Mouse (Mus musculus) forebrain, embryonic 14.5 days (tissue): Measurements from ENCODE around the gene Ovol1. TPM values are rescaled to one million over a fixed set of nuclear protein-coding genes. Genes with fewer than 3 reads are reported as not detected.
A peak's percentile ranks its signal among the peaks of the same experiment; 100 is the strongest.

Experiments used
- ATAC-seq: fragments of 200-750 bp; cut with Nextera tagmentation; 2 replicates; pipeline ENCODE4 v1.8.0; 2017; ENCODE audit warnings: mild to moderate bottlenecking, moderate library complexity
- DNase-seq: peaks from one replicate; pipeline ENCODE4 v3.0.0-alpha.2; 2015; ENCODE audit warnings: low spot score
- H3K27ac ChIP-seq: fragments of 300-500 bp; sonication (generic); 2 replicates; pipeline ENCODE4 v1.5.1; 2014; ENCODE audit warnings: low read depth, mild to moderate bottlenecking, control low read depth, low read length, moderate library complexity
- H3K27me3 ChIP-seq: fragments of 300-500 bp; sonication (generic); replicated peaks from 2 replicates; pipeline ENCODE4 v1.6.1; 2014; ENCODE audit warnings: low read length, control low read depth, mixed read lengths; ENCODE audit not compliant: control insufficient read depth, insufficient read depth
- H3K36me3 ChIP-seq: fragments of 300-500 bp; sonication (generic); 2 replicates; pipeline ENCODE4 v1.6.1; 2014; ENCODE audit warnings: low read length, control low read depth; ENCODE audit not compliant: control insufficient read depth, insufficient read depth
- H3K4me1 ChIP-seq: fragments of 300-500 bp; sonication (generic); 2 replicates; pipeline ENCODE4 v1.6.1; 2014; ENCODE audit warnings: antibody characterized with exemption, low read length, control low read depth; ENCODE audit not compliant: control insufficient read depth, insufficient read depth
- H3K4me2 ChIP-seq: fragments of 300-500 bp; sonication (generic); 2 replicates; pipeline ENCODE4 v1.6.1; 2014; ENCODE audit warnings: mild to moderate bottlenecking, control low read depth, low read length
- H3K4me3 ChIP-seq: fragments of 300-500 bp; sonication (generic); 2 replicates; pipeline ENCODE4 v1.5.1; 2014; ENCODE audit warnings: low read depth, low read length, control low read depth
- H3K9ac ChIP-seq: fragments of 300-500 bp; sonication (generic); 2 replicates; pipeline ENCODE4 v1.6.1; 2014; ENCODE audit warnings: mild to moderate bottlenecking, low read length, control low read depth, moderate library complexity
- H3K9me3 ChIP-seq: fragments of 300-500 bp; sonication (generic); replicated peaks from 2 replicates; pipeline ENCODE4 v1.6.1; 2016; ENCODE audit warnings: low read length, control low read depth, mixed read lengths; ENCODE audit not compliant: control insufficient read depth
- WGBS: fragments of 180-500 bp; shearing (Covaris S2); extraction: QIAGEN DNeasy Blood & Tissue Kit; methylation state at CpG from one replicate; pipeline ENCODE4 v1.1.7; 2014; 5-methylcytosine and 5-hydroxymethylcytosine counted together
- polyA plus RNA-seq: library from polyadenylated mRNA; unstranded; fragments of >200 nt; fragmentation: Nextera tagmentation; extraction: Ambion mirVana; gene quantifications from 2 replicates; pipeline ENCODE4 v1.2.1, GENCODE M21; 2014

The Ovol1 gene
- polyA plus RNA-seq, 1 experiment from 2014 or later = not detected

DNA sequence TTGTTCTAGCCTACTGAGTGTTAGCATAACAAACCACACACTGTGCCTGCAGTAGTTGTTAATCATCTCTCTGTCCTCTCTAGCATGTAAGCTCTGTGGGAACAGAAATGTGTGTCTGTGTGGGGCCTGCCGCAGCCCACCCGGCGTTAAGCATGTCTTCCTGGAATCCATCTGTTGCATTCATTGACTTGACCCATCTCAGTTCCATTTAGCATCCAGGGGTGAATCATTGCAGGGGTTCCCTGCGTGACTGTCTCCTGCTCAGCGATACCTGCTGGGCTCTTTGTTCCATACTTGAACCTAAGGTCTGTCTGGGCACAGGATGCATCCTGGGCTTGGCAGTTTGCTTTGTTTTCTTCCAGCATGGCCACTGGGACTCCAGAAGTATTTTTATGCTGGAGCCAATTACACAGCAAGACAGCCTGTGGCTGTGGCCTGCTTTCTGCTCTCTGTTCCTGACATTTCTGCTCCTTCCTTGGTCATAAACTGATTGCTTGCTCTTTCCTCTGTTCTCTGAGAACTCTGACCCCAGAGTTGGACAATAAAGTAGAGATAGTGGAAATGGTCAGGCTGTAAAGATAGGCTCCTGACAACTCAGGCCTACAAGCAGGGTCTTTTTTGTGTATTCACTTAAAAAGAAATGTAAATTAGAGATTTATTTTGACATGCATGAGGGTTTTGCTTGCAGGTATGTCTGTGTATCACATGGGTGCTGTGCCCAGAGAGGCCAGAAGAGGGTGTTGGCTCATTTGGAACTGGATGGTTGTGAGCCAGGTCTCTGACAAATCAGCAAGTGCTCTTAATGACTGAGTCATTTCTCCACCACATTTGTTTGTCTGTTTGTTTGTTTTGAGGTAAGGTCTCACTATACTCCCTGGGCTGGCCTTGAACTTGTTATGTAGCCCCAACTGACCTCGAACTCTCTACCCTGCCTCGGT, 44.3 kb downstream of the Ovol1 start:
- DNase-seq = no peak
- no peak overlapping the region for H3K27ac ChIP-seq
- WGBS = 81% methylated on average over 7 of the region's 7 CpGs

DNA sequence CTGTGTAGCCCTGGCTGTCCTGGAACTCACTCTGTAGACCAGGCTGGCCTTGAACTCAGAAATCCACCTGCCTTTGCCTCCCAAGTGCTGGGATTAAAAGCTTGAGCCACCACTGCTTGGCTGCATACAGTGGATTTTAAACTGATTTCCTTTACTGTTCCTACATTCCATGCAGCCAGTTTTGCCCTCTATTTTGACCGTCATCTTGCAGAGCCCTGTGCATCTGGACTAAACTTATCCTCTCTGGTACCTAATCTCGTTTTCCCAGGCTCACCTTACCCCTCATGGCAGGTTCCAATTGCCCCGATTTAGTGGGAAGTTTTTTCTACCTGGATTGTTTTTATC, 47.5 kb downstream of the Ovol1 start:
- DNase-seq = no peak
- no peak overlapping the region for H3K4me2 ChIP-seq
- whole genome bisulfite sequencing = 87% methylated on average over 3 of the region's 3 CpGs
- no peak overlapping the region for H3K4me3 ChIP-seq
- H3K36me3 ChIP-seq = no peaks in the 10 kb centered on the region
- H3K27me3 ChIP-seq = no peaks in the 10 kb centered on the region
- peaks cover 7% of the 10 kb centered on the region; the same call in 1 of the 2 replicates for H3K4me1 ChIP-seq
- no peak overlapping the region for H3K27ac ChIP-seq
- no peak for ATAC-seq
- H3K9me3 ChIP-seq = no peaks in the 10 kb centered on the region
- no peak overlapping the region for H3K9ac ChIP-seq

More for the DNA sequence above, 44.3 kb downstream of the Ovol1 start:
- no peak overlapping the region for H3K4me2 ChIP-seq
- ATAC-seq = no peak
- no peak overlapping the region for H3K4me3 ChIP-seq
- peaks cover 2% of the 10 kb centered on the region; the same call in 1 of the 2 replicates for H3K4me1 ChIP-seq
- H3K36me3 ChIP-seq = no peaks in the 10 kb centered on the region
- no peak overlapping the region for H3K9ac ChIP-seq
- H3K9me3 ChIP-seq = no peaks in the 10 kb centered on the region
- no peaks in the 10 kb centered on the region for H3K27me3 ChIP-seq

GRCm38 (mm10) chr19:5512091-5513004, 48.1 kb downstream of the Ovol1 start:
- H3K27ac ChIP-seq = no peak overlapping the region
- WGBS = 80% methylated on average over 12 of the region's 12 CpGs
- H3K4me1 ChIP-seq = peaks cover 7% of the 10 kb centered on the region; the same call in 1 of the 2 replicates
- no peaks in the 10 kb centered on the region for H3K9me3 ChIP-seq
- H3K9ac ChIP-seq = no peak overlapping the region
- no peaks in the 10 kb centered on the region for H3K27me3 ChIP-seq
- no peak for DNase-seq
- ATAC-seq = no peak
- H3K36me3 ChIP-seq = no peaks in the 10 kb centered on the region
- H3K4me3 ChIP-seq = no peak overlapping the region
- no peak overlapping the region for H3K4me2 ChIP-seq

DNA sequence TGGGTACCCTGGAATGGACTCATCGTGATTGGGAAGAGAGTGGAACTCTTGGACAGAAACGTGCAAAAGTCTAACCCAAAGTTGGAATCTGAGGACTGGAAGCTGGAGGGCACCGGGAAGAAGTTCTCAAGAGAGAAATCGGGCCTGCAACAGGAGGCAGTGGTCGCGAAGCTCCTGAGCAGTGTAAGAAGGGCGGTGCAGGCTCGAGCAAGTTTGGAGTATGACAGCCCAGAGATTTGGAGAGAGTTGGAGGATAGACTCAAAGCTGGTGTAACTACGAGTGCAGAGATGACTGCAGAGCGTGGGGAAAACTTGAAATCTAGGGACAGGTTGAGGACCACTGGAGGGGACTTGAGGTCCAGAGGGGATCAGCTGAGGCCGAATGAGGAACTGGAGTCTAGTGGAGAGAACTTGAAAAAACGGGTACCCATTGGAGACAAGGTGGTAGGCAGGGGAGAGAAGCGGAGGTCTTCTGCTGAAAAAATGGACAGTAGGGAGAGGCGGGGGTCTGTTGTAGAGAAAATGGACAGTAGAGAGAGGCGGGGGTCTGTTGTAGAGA, 49.3 kb downstream of the Ovol1 start:
- no peaks in the 10 kb centered on the region for H3K36me3 ChIP-seq
- 54% methylated on average over 15 of the region's 15 CpGs for WGBS
- ATAC-seq (0 out of 2 replicates have a peak, but pooled peaks have one; percentile 0), DNase-seq (no peak)
- H3K27ac ChIP-seq = no peak overlapping the region
- no peaks in the 10 kb centered on the region for H3K27me3 ChIP-seq
- H3K4me2 ChIP-seq = peak overlapping the region; percentile 53
- H3K4me1 ChIP-seq = peaks cover 7% of the 10 kb centered on the region; the same call in 1 of the 2 replicates
- H3K4me3 ChIP-seq = peak overlapping the region; percentile 42
- peak overlapping the region; percentile 49 for H3K9ac ChIP-seq
- no peaks in the 10 kb centered on the region for H3K9me3 ChIP-seq

- 3% methylated on average over 47 of the region's 47 CpGs for WGBS
- Histone ChIP-seq H3K27ac (no peak within 1 kb of the TSS), H3K4me1 (peaks cover 7% of the 10 kb centered on the region; the same call in 1 of the 2 replicates), H3K4me2 (peak within 1 kb of the TSS; percentile 53), H3K9ac (peak within 1 kb of the TSS; percentile 59), H3K4me3 (peak within 1 kb of the TSS; percentile 42), H3K36me3 (no peaks in the 10 kb centered on the region), H3K9me3 (no peaks in the 10 kb centered on the region), H3K27me3 (no peaks in the 10 kb centered on the region)
- DNase-seq = peak; percentile 99
- peak; percentile 100 for ATAC-seq
Measured at GRCm38 (mm10) chr19:5510031-5511026, 50.1 kb downstream of the Ovol1 start, which contains the start of gene Snx32. Gene Snx32, minus strand, starts transcription at chr19:5510538.

DNA sequence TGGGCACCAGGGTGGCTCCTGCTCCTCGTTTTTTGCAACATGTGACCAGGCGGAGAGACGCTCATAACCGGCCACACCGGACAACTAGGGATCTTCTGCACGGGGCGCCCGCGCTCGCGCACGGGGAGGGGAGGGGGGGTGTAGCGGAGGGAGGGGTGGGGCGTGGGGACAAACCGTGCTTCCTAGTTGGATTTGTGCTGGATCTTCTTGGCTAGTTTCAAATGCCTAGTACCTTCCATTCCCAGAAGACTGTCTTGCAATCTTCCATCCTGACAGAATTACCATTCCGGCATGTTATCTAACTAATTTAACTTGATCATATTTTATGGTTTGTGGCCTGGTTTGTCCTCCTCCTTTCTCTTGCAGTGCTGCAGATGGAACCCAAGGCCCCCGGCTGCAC, 56.8 kb downstream of the Ovol1 start, which contains the start of gene 1700020D05Rik:
Gene 1700020D05Rik, minus strand, starts transcription at position 101 of the 400 bp plus-strand sequence.
- Histone ChIP-seq H3K9me3 (no peaks in the 10 kb centered on the region), H3K9ac (no peak within 1 kb of the TSS), H3K4me2 (no peak within 1 kb of the TSS), H3K27me3 (no peaks in the 10 kb centered on the region), H3K4me1 (no peaks in the 10 kb centered on the region), H3K4me3 (no peak within 1 kb of the TSS), H3K27ac (no peak within 1 kb of the TSS), H3K36me3 (no peaks in the 10 kb centered on the region; the same call in 1 of the 2 replicates)
- no peak for ATAC-seq
- WGBS = 68% methylated on average over 17 of the region's 17 CpGs
- DNase-seq = no peak

DNA sequence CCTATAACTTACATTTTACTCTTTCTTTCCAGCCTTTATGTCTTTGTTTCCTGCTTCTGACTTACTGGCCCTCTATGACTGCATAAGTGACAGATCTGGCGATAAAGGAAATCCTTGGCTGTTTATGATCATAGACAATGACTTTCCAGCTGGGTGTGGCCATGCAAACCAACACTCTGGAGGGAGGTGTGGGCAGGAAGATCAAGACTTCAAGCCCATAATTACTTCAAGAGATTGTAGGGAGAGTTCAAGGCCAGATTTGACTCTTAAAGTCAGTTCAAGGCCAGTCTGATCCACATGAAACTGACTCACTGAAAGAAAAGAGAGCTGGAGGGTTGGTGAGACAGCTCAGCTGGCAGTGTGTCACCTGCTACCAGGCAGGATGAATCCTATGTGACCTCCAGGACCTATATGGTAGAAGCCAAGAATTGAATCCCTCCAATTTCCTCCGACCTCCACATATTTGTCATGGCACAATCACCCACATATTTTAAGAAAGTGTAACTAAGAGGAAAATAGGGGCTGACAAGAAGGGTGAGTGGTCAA, 60.0 kb downstream of the Ovol1 start:
- DNase-seq (no peak), ATAC-seq (no peak)
- no peak overlapping the region for H3K4me2 ChIP-seq

More for the DNA sequence above, 60.0 kb downstream of the Ovol1 start:
- no peak overlapping the region for H3K27ac ChIP-seq
- no peak overlapping the region for H3K4me3 ChIP-seq
- 90% methylated on average over 2 of the region's 2 CpGs for WGBS
- H3K9ac ChIP-seq = no peak overlapping the region
- H3K27me3 ChIP-seq = no peaks in the 10 kb centered on the region
- peaks cover 25% of the 10 kb centered on the region for H3K36me3 ChIP-seq
- no peaks in the 10 kb centered on the region for H3K9me3 ChIP-seq
- no peaks in the 10 kb centered on the region for H3K4me1 ChIP-seq
